Mouse (Mus musculus): Measurements from ENCODE around the gene Zfand4. TPM values are rescaled to one million over a fixed set of nuclear protein-coding genes. Genes with fewer than 3 reads are reported as not detected.
"Not testable (repeated sequence)": the region's sequence is repeated elsewhere in the genome, so short reads cannot be mapped to it uniquely, and the experiment has no call there.

The Zfand4 gene
- total RNA-seq (2017), result 23.0 and 32.0 TPM in 2 replicates

- peak; percentile 93 to 94 for ATAC-seq (replicated peaks in 1 of 2; ENCODE audit: insufficient read depth in 1 of 2, low FRiP score in 2 of 2, low TSS enrichment in 1 of 2, low read depth in 1 of 2, poor library complexity in 2 of 2, severe bottlenecking in 2 of 2)
These were observed at the start of gene Zfand4 for GRCm38 (mm10) chr6:116264018-116264651. Zfand4 (plus strand) TSS chr6:116264222.

DNA sequence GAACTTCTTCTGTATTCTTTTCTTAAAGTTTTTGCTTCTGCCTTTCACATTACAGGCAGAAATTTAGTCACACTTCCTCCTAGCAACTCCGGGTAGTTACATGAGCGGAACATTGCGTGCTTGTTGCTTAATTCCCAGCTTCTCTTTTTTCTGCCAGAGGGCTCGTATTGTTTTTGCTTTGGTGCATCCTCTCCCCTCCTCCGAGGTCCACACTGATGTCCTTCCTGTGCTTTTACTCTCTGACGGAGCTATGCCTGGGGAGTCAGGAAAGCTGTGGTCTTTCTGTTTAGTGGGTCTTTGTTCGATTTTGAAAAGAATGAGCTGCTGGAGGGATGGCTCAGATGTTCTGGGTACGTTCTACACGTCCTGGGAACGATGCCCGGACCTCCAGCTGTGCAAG is 36.3 kb upstream of the Zfand4 start:
- peak in 1 of 2 experiments; percentile 64; a peak in 1 of 4 replicates for ATAC-seq (replicated peaks in 1 of 2; ENCODE audit: insufficient read depth in 1 of 2, low FRiP score in 2 of 2, low TSS enrichment in 1 of 2, low read depth in 1 of 2, poor library complexity in 2 of 2, severe bottlenecking in 2 of 2)

GRCm38 (mm10) chr6:116228785-116229525 is 35.1 kb upstream of the Zfand4 start:
- peak; percentile 81 to 92 for ATAC-seq (replicated peaks in 1 of 2; ENCODE audit: insufficient read depth in 1 of 2, low FRiP score in 2 of 2, low TSS enrichment in 1 of 2, low read depth in 1 of 2, poor library complexity in 2 of 2, severe bottlenecking in 2 of 2)

GRCm38 (mm10) chr6:116234821-116235220 is 29.2 kb upstream of the Zfand4 start:
- not testable (repeated sequence) for ATAC-seq (replicated peaks in 1 of 2; ENCODE audit: insufficient read depth in 1 of 2, low FRiP score in 2 of 2, low TSS enrichment in 1 of 2, low read depth in 1 of 2, poor library complexity in 2 of 2, severe bottlenecking in 2 of 2)

DNA sequence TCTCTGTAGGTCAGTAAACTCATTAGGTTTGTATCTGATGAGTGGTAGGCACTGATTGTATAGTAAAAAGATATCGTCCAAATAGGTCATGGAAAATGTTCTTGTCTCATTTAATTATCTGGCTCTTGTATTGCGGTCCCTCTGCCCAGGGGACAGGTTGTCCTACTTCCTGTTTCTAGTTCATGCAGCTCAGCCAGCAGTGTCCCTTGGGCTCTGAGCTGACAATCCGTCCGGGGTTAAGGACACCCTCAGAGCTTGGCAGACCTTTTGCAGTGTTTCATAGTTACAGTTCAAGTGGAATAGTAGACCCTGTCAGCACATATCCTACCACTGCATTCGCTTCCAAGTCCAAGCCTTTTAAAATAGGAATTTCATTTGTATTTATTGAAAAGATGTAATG is 28.7 kb upstream of the Zfand4 start:
- ATAC-seq (replicated peaks in 1 of 2; ENCODE audit: insufficient read depth in 1 of 2, low FRiP score in 2 of 2, low TSS enrichment in 1 of 2, low read depth in 1 of 2, poor library complexity in 2 of 2, severe bottlenecking in 2 of 2), result no peak

GRCm38 (mm10) chr6:116238083-116238482 is 25.9 kb upstream of the Zfand4 start:
- ATAC-seq (replicated peaks in 1 of 2; ENCODE audit: insufficient read depth in 1 of 2, low FRiP score in 2 of 2, low TSS enrichment in 1 of 2, low read depth in 1 of 2, poor library complexity in 2 of 2, severe bottlenecking in 2 of 2), result no peak

GRCm38 (mm10) chr6:116240371-116240770 is 23.7 kb upstream of the Zfand4 start:
- no peak for ATAC-seq (replicated peaks in 1 of 2; ENCODE audit: insufficient read depth in 1 of 2, low FRiP score in 2 of 2, low TSS enrichment in 1 of 2, low read depth in 1 of 2, poor library complexity in 2 of 2, severe bottlenecking in 2 of 2)

DNA sequence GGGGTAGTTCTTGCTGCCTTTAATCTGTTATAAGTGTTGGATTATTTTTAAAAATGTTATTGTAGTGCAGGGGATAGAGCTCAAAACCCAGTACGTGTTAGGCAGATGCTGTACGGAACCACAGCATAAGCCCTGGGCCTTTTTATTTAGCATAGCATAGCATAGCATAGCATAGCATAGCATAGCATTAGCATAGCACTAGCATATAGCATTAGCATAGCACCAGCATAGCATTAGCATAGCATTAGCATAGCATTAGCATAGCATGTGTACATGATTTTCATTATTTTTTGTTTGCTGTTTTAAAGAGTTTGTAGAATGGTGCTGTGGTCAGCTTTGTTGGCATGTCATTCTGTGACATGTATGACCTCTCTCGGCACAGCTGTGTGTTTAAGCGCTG is 4.4 kb upstream of the Zfand4 start:
- ATAC-seq (replicated peaks in 1 of 2; ENCODE audit: insufficient read depth in 1 of 2, low FRiP score in 2 of 2, low TSS enrichment in 1 of 2, low read depth in 1 of 2, poor library complexity in 2 of 2, severe bottlenecking in 2 of 2), result no peak

DNA sequence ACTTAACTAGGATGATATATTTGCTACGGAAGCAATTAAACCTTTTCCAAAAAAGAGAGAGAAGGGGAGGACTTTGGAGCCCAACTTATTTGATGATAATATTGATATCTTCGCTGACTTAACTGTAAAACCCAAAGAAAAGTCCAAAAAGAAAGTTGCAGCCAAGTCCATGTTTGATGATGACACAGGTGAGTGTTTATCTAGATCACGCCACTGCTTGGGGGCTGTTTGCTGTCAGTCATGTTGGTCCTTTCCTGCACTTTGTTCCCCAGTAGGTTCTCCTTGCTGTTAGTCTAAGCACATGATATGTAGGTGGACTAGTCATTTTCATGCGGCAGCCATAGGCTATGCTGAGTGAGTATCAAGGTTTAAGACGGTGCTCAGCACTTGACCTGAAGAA is 3.5 kb upstream of the Zfand4 start:
- no peak for ATAC-seq (replicated peaks in 1 of 2; ENCODE audit: insufficient read depth in 1 of 2, low FRiP score in 2 of 2, low TSS enrichment in 1 of 2, low read depth in 1 of 2, poor library complexity in 2 of 2, severe bottlenecking in 2 of 2)

DNA sequence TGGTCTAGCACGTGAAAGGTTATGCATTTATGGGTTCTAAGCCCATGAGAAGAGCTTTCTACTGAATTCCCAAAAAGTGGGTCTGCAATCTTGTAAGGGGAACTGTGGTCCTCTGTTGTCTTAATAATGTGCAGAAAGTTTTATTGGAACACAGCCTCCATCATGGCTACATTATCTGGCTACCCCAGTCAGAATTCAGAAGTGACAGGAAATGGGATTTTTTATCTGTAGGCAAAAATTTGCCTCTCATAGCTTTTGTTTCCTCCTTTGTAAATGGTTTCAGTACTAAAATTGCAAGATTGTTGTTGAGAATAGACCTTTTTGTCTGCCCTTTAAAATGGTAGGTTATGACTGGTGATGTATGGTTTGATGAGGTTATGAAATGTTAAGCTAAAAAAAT is 1.2 kb upstream of the Zfand4 start:
- ATAC-seq (replicated peaks in 1 of 2; ENCODE audit: insufficient read depth in 1 of 2, low FRiP score in 2 of 2, low TSS enrichment in 1 of 2, low read depth in 1 of 2, poor library complexity in 2 of 2, severe bottlenecking in 2 of 2), result no peak

- no peak for ATAC-seq (replicated peaks in 1 of 2; ENCODE audit: insufficient read depth in 1 of 2, low FRiP score in 2 of 2, low TSS enrichment in 1 of 2, low read depth in 1 of 2, poor library complexity in 2 of 2, severe bottlenecking in 2 of 2)
These were observed 814 bp downstream of the Zfand4 start for GRCm38 (mm10) chr6:116264836-116265235.

DNA sequence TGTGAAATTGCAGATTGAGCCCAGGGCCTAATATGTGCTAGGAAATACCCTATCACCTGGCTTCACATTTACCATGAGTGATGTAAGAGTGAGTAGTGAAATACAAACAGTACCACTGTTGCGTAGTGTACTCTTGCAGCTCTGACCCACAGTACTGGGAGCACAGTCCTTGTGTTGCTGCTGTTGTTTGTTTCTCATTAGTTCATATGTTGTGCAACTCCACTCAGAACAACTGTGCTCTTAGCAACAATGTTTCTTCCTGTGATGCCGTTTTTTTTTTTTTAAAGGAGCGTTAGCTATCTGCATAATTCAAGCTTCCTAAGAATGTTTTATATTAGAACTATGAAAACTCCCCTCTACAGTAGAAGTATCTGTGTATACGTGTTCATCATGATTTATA is 1.6 kb downstream of the Zfand4 start:
- ATAC-seq (replicated peaks in 1 of 2; ENCODE audit: insufficient read depth in 1 of 2, low FRiP score in 2 of 2, low TSS enrichment in 1 of 2, low read depth in 1 of 2, poor library complexity in 2 of 2, severe bottlenecking in 2 of 2), result no peak; a peak in 1 of 4 replicates

GRCm38 (mm10) chr6:116266273-116267109 is 2.5 kb downstream of the Zfand4 start:
- peak; percentile 67 to 77 for ATAC-seq (replicated peaks in 1 of 2; ENCODE audit: insufficient read depth in 1 of 2, low FRiP score in 2 of 2, low TSS enrichment in 1 of 2, low read depth in 1 of 2, poor library complexity in 2 of 2, severe bottlenecking in 2 of 2)

DNA sequence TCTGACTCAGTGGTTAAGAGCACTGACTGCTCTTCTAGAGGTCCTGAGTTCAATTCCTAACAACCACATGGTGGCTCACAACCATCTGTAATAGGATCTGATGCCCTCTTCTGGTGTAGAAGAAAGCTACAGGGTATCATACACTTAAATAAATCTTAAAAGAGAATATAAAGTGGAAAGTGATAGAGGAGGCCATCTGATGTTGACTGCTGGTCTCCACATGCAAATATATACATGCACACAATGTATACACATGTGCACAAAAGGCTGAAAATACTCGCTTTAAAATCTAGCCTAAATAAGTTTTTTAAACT is 3.0 kb downstream of the Zfand4 start:
- ATAC-seq (replicated peaks in 1 of 2; ENCODE audit: insufficient read depth in 1 of 2, low FRiP score in 2 of 2, low TSS enrichment in 1 of 2, low read depth in 1 of 2, poor library complexity in 2 of 2, severe bottlenecking in 2 of 2), result no peak

DNA sequence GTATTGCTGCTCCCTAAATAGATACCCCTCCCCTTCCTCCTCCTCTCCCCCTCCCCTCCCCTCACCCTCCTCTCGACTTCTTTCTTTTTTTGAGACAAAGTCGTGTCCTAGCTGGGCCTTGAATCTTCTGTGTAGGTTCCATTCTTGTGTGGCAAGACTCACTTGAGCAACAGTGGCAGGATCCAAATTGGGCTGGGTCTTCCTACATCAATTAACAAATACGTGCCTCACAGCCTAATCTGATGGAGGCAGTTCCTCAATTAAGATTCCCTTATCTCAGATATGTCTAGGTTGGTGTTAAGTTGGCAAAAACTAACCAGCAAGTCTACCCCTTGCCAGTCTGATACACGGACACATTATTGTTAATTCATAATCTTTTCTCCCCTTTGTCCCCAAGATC is 11.7 kb downstream of the Zfand4 start:
- no peak for ATAC-seq (replicated peaks in 1 of 2; ENCODE audit: insufficient read depth in 1 of 2, low FRiP score in 2 of 2, low TSS enrichment in 1 of 2, low read depth in 1 of 2, poor library complexity in 2 of 2, severe bottlenecking in 2 of 2)

- no peak for ATAC-seq (replicated peaks in 1 of 2; ENCODE audit: insufficient read depth in 1 of 2, low FRiP score in 2 of 2, low TSS enrichment in 1 of 2, low read depth in 1 of 2, poor library complexity in 2 of 2, severe bottlenecking in 2 of 2)
These were observed 14.8 kb downstream of the Zfand4 start for GRCm38 (mm10) chr6:116278679-116279317.

GRCm38 (mm10) chr6:116281014-116281413 is 17.0 kb downstream of the Zfand4 start:
- ATAC-seq (replicated peaks in 1 of 2; ENCODE audit: insufficient read depth in 1 of 2, low FRiP score in 2 of 2, low TSS enrichment in 1 of 2, low read depth in 1 of 2, poor library complexity in 2 of 2, severe bottlenecking in 2 of 2), result no peak

- ATAC-seq (replicated peaks in 1 of 2; ENCODE audit: insufficient read depth in 1 of 2, low FRiP score in 2 of 2, low TSS enrichment in 1 of 2, low read depth in 1 of 2, poor library complexity in 2 of 2, severe bottlenecking in 2 of 2), result no peak
These were observed 18.5 kb downstream of the Zfand4 start for GRCm38 (mm10) chr6:116282546-116282945.

All from hematopoietic stem cell, adult 5-6 weeks (primary cell).